Mouse (Mus musculus): ENCODE data around the gene Sik2. TPM values are rescaled to one million over a fixed set of nuclear protein-coding genes. Genes with fewer than 3 reads are reported as not detected.

The Sik2 gene
- 10 to 100 TPM; 25.5 to 29.9 TPM for total RNA-seq (2021)
- long read RNA-seq, experiment 1, full-length matches to known transcripts = 3 of 7 reads
- long read RNA-seq, experiment 1, partial matches to known transcripts = 1 of 7 reads
- long read RNA-seq, experiment 1, other reads (novel, unspliced or antisense) = 3 of 7 reads
- long read RNA-seq, experiment 2, full-length matches to known transcripts = 2 of 6 reads
- long read RNA-seq, experiment 2, partial matches to known transcripts = 0 of 6 reads
- long read RNA-seq, experiment 2, other reads (novel, unspliced or antisense) = 4 of 6 reads

DNA sequence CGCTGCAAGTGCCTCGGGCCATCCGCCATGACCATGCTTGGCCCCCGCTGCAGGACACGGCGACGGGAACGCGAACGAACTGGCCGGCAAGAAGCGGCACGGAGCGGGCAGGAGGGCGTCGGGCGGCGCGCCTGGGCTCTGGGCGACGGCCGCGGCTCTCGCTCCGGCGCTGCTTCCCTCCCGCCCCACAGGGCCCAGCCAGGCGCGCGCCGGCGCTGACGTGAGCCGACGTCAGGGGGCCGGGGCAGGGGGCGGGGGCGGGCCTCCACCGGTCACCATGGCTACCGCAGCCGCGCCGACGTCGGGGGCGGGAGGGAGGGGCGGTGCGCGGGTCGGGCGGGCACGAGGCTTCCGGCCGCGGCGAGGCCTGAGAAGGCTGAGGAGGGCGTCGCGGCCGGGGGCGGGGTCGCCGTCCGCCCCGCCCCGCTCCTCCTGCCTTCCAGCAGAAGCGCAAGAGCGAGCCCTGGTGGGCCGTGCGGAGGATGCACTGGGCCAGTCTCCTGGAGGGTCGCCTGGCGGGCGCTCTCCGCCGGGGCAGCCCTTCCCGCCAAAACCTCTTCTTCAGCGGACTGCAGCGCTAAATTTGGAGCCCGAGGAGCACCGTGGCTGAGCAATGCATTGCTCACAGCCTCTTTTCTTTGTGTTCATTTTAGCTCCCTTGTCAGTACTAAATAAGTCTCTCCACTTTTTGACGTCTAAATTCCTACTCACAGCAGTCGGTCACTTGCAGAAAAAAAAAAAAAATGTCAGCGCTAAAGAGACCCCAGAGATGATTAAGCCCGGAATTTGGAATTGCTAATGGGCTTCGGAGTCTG is at the start of gene Sik2:
TSS of gene Sik2 (minus strand) at position 233 of the 815 bp plus-strand sequence.
- peak; percentile 92 to 93 for DNase-seq
- intact Hi-C loops (cut with DNase I) = loop anchor here (1.0 kb wide), 1 partner anchor 160 kb away; no protein-coding TSS in a partner anchor

DNA sequence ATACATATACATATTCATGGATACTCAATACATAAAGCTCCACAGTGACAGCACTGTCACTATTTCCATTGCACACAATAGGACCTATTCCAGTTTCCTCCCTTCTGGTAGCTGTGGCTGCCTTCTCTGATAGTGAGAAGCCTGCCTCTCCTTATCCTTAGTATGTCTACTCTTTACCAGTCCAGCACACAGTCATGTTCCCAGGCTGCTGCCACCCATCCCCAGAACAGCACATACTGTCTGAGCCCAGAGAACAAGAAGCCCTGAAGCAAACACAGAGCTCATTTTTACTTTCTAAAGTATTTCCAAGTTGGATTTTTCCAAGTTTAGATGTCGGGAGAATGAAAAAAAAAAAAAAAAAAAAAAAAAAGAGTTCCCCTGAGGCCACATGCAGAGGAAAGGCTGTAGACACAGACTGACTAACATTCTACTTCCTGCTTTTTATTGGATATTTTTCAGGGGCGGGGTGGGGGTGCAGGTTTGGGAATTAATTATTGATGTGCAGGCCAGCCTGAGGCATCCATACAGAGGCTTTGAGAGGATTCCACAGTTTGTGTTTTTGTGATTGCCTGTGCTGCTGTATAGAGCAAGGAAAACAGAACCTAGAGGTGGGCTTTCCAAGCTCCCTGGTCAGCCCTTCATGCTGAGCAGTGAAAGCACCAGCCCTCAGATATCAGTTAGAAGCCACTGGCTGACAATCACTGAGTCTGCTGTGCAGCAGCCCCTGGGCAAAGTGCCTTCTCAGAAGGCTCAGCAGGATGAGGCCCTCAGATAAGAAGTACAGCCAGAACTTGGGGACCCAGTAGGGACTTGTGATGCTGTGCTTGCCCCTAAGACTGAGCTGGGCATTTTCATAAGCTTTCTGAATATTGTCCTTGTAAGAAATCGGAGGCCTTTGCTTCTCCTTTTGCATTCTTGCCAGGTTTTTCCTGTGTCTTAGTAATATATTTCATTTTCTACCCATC is 47.8 kb upstream of the Sik2 start:
- intact Hi-C loops (cut with DNase I) = no loop called here
- no peak for DNase-seq

DNA sequence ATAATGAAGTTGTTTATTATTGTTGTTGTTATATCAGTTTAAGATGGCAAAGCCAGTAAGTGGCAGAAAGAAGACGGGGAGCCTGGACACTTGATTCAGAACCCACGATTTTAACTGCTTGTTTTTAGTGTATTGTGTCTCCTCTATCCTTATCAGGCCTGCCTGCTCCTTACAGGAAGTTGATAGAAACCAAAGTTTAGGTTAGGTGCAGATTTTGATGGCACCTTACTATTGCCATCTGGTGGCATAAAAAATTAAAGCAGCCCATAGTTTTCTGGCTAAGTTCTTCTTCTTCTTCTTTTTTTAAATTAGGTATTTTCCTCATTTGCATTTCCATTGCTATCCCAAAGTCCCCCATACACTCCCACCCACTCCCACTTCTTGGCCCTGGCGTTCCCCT is 43.3 kb upstream of the Sik2 start:
- intact Hi-C loops (cut with DNase I) = loop anchor here (1.0 kb wide), 1 partner anchor 203 kb away; no protein-coding TSS in a partner anchor

DNA sequence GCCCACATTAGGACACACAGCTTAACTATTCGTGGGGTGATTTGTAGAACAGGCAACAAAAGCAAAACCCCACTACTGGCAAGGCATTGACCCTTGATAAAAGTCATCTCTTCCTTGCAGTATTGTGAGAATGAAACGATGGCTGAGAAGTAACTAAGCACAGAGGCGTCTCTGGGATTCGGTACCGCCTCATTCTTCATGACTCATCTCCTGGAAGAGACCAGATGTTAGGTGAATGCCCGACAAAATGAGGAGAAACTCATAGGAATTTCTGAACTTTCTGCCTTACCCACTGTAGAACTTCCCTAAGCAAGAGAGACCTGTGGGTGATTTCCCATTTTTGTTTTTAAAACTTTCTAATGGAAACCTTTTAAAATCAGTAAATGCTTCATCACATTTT is 33.3 kb upstream of the Sik2 start:
- DNase-seq = no peak
- intact Hi-C loops (cut with DNase I) = no loop called here

More for the DNA sequence above, 43.3 kb upstream of the Sik2 start:
- DNase-seq = peak in 1 of 2 experiments; percentile 19

DNA sequence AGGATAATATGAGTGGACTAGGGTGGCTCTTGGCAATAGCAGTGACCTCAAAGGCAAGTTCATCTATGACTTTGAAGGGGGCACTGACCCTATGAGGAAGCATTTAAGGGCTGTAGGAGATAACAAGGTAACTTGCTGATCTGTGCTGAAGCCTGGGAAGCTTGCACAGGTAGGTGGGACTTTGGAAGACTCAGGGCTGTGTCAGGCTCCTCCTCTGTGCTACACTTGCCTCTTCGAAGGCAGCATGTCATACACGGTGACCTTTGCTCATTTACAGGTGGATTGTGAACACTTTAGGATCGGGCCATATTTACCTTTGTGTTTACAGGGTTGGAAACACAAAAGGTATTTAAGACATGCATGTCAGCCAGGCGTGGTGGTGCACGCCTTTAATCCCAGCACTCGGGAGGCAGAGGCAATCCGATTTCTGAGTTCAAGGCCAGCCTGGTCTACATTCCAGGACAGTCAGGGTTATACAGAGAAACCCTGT is 32.7 kb upstream of the Sik2 start:
- intact Hi-C loops (cut with DNase I) = no loop called here
- no peak for DNase-seq

DNA sequence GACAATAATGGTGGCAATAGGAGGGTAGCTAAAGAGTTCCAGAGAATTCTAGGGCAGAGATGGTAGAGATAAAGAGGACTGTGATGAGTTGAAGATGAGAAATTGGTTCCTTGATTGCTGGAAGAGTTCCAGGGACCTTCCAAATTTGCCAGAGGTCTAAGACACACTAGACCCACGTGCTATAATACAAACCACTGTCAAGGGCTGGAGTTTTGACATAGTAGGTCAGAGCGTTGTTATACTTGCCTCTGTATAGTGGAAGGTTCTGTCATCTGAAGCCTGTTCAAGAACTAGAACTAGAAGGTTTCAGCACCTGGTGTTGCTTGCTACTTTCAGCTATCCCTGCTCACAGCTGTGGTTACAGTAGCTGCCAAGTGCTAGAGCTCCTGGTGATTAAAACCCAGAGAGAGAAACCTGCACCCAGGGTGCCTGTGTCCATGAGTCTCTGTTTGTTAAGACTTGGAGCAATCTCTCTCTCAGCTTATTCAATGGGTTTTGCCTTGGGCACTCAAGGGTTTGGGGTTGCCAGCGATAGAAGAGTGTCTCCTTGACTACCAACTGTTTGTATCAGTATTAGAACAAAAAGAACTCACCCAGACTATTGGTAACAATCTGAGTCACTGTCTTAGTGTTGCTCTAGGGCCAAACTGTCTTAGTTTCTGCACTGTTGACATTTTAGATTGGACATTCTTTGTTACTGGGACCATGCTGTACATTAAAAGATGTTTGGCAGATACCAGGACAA is 24.1 kb upstream of the Sik2 start:
- DNase-seq = no peak
- intact Hi-C loops (cut with DNase I) = no loop called here

DNA sequence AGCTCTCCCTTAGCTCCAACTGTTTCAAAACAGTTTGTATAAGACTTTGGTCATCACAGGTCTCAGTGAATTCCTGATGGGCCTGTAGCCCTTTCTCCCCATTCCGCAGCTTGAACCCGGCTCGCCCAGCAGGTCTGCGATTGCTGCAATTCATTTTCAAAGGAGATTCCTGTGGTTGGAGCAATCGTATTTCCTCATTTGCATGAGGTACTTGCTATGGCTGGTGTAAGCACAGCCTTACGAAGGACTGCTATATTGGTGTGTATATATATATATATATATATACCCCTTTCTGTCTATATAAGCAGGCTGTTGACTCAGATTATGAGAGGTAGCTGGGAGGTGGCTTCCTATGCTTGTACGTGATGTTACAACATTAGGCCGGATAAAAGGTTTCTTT is 23.4 kb upstream of the Sik2 start:
- DNase-seq = no peak
- intact Hi-C loops (cut with DNase I) = no loop called here

DNA sequence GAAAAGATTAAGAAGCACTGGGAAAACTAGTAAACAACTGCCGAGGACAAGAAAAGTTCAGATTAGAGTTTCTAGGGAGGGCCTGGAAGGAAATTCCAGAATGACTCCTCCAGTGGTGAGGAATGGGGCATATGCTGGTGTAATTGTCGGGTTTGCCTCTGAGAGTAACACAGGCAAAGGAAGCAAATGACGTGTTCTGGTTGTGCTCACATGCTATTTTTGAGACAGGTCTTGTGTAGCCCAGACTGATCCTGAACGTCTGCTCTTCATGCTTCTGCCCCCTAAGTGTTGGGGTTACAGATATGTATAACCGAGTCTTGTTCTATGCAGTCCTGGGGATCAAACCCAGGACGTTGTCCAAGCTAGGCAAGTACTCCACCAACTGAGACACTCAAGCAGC is 22.7 kb upstream of the Sik2 start:
- no peak for DNase-seq
- intact Hi-C loops (cut with DNase I) = no loop called here

DNA sequence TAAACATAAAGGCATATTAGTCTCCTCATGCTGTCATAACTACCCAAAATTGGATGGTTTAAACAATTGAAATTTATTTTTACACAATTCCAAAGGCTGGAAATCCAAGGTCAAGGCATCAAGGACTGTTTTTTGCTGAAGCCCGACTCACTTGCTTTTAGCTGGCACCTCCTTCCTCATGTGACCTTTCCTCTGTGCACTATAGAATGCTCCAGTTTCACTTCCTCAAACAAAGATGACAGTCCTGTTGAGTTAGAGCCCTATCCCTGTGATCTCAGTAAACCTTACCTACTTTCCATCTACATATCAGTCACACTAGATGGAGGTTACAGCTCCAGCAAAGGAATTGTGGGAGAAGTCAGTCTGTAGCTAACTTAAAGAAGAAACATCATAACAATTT is 21.3 kb upstream of the Sik2 start:
- intact Hi-C loops (cut with DNase I) = no loop called here
- DNase-seq = no peak

DNA sequence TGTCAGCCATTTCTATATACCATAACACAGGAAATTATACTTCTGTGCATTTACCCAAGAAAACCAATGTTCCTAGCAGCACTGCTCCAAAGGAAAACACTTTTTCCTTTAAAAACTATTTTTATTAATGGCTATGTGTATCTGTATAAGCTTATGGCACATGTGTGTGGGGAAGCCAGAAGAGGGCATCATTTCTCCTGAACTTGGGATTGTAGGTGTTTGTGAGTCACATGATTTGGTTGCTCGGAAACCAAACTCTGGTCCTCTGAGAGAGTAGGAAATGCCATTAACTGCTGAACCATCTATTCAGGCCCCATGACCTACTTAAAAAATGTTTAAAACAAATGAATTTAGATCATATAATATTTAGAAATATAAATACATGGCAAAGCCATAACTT is 18.1 kb upstream of the Sik2 start:
- intact Hi-C loops (cut with DNase I) = no loop called here
- no peak for DNase-seq

DNA sequence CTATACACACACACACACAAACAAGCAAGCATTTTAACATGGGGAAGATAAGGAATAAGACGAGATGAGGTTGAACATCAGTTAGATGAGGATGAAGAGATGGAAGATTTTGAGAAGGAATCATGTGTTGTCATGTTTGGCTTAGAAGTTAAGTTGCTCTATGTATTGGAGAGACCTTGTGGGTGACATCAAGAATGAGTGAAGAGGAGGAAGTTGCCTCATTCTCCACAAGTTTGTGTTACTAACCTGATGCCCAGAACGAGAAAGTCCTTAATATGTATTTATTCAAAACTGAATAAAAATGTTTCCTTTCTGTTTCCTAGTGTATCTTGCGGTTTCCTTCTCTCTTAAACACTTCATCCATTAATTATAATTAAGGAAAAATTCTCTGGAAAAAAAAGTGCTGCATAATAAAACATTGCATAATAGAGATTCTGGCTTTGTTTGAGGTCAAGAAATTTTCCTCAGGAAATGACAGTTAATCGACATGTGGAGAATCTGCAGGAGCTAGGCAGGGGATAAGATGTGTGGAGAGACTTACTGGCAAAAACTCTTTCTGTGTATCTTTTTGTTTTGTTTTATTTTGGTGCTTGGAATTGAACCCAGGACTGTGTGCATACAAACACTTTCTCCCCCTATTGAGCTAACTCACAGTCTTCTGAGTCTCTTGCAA is 12.4 kb upstream of the Sik2 start:
- intact Hi-C loops (cut with DNase I) = no loop called here
- no peak for DNase-seq

DNA sequence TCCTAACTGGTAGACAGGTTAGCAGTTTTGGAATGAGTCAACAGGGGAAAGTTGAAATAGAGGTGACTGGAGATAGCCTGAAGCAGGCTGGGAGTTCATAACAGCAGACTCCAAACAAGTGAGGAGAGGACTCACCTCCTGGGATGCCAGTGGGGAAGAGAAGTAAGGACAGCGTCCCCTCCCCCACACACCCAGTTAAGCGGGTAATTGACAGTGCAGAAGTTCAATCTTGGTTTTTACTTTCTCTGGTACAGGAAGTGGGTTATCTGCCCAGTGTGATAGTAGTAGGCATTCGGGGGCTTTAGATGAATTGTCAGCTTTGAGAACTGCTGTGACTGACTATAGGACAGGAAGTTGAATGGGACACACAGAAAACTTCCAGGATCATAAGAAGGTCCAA is 11.5 kb upstream of the Sik2 start:
- no peak for DNase-seq
- intact Hi-C loops (cut with DNase I) = no loop called here

DNA sequence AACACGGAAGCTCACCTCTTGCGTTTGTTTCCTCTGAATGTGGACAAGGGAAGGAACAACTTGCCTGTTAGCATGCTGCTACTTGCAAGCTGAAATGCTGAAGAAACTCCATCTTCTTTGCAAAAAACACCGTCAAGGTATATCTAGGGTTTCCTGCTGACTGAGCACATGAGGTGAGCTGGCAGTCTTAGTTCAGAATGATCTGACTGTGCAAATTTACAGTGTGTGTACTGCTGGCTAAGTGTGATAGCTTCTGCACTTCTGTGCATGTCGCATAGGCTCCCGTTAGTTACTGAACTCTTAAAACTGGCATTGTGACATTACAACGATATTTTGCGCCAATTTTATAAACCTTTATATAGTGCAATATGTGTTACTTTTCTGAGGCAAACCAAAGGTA is 10.8 kb upstream of the Sik2 start:
- intact Hi-C loops (cut with DNase I) = no loop called here
- no peak for DNase-seq

DNA sequence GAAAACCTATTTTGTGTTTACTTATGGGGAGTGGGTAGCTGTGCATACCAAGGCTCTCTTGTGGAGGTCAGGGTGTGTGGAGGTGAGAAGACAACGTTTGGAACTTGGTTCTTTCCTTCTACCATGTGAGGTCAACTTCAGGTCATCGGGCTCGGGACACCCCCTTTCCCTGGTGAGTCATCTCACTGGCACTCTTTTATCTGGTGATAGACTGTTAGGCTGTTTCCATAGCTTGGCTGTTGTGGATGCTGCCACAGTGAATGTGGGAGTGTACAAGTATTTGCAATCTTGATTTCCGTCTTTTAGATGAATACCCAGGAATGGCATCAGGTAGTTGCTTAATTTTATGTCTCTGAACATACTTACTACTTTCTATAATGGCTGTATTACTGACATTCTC is 6.9 kb upstream of the Sik2 start:
- intact Hi-C loops (cut with DNase I) = no loop called here
- DNase-seq = no peak

DNA sequence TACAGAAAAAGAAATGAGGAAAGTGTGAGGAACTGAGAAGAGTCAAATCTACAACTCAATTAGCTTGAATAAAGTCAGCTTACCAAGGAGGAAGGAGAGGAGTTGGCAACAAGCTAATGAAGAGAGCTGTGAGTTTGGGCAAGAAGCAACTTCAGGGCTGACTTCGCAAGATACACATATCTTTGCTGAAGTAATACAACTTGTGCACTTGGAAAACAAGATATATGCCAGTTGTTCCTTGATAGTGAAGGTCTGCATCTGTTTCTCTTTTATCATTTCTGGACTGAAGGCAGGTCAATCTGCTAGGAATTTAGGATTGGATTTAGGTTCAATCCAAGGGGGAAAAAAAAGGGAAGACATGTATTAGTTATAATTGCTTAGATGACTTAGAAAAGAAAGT is 4.8 kb upstream of the Sik2 start:
- no peak for DNase-seq
- intact Hi-C loops (cut with DNase I) = loop anchor here (5.0 kb wide), 1 partner anchor 139 kb away; no protein-coding TSS in a partner anchor

DNA sequence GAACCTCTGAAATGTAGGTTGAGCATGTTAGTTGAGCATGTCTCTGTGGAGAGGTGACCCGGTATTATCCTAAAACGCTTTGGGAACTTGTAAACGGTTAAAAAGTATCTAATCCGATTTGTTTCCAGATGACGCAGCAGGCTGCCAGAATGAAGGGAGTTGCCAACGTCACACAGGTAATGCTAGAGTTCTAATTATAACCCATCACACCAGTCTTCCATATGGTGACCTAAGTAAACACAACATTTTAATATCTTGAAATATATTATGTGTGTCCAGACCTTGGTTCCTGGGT is 730 bp upstream of the Sik2 start:
- intact Hi-C loops (cut with DNase I) = loop anchor here (1.0 kb wide), 1 partner anchor 160 kb away; no protein-coding TSS in a partner anchor
- no peak for DNase-seq

DNA sequence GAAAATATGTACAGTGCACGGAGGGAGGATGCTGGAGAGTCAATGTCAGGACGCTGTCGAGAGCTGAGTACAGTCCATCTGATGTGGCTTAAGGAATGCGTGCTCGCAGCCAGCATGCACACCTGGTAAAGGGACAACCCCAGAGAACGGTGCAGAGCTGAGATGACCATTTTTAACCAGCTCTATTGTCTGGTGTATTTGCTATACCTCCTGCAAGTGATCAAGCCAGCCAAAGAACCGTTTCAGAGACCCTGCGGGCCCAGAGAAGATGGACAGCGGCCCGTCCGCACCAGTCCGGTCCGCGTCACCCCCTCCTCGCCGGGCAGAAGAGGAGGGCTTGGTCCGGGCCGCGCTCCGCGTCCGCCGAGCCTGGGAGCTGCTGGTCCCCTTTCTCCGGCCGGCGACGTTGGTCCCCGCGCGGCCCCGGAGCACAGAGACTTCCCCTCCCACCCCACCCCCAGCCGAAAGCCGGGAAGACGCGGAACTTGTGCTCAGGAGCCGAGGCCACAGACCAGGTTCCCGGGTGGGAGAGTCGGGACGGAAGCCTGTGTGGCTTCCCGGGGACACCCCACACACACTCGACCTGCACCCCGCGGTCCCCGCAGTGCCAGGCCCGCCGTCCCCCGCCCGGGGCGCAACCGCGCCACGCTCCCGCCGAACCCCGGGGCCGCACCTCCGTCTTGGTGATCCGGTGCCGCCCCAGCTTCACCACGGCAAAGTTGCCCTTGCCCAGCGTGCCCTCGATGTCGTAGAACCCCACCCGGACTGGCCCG is 619 bp downstream of the Sik2 start:
- intact Hi-C loops (cut with DNase I) = no loop called here
- DNase-seq = no peak

DNA sequence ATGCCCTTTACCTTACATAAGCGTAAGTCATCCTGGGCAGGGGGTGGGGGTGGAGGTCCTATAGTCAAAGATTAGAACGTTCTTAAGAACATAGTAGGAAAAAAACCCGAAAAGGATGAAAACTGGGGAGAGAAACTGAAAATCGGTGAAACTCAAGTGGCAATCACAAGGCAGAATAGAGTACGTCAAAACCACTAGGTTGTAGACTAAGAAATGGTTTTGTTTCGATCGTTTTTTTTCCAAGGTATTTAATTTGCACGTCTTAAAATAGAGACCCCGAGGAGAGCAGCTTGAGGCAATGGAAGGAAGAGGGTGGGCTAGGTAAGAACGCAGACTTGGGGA is 1.2 kb downstream of the Sik2 start:
- intact Hi-C loops (cut with DNase I) = no loop called here
- DNase-seq = no peak

DNA sequence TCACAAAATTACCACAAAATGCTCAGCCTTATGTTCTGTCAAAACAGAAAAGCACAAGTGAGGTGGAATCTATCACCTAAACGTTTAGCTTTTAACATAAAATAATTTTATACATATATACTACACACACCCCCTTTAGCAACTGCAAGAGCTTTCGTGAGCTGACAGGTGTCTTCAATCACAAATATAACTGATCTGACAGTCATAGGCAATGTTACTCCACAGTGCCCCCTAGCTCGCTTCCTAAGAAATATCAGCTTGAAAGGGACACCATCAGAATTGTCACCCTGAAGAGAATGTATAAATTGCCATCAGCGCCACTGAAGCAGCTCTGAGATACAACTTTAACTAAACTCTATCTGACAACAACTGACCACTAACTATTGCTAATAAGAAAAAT is 2.0 kb downstream of the Sik2 start:
- intact Hi-C loops (cut with DNase I) = no loop called here
- DNase-seq = peak; percentile 73 to 77

Data from heart, postnatal 14 days (tissue).